Mouse (Mus musculus): ENCODE results near the gene 1810049J17Rik. TPM values are rescaled to one million over a fixed set of nuclear protein-coding genes. Genes with fewer than 3 reads are reported as not detected.
A peak's percentile ranks its signal among the peaks of the same experiment; 100 is the strongest.

1810049J17Rik gene
- polyA plus RNA-seq, 1 experiment from 2014 or later = not detected

DNA sequence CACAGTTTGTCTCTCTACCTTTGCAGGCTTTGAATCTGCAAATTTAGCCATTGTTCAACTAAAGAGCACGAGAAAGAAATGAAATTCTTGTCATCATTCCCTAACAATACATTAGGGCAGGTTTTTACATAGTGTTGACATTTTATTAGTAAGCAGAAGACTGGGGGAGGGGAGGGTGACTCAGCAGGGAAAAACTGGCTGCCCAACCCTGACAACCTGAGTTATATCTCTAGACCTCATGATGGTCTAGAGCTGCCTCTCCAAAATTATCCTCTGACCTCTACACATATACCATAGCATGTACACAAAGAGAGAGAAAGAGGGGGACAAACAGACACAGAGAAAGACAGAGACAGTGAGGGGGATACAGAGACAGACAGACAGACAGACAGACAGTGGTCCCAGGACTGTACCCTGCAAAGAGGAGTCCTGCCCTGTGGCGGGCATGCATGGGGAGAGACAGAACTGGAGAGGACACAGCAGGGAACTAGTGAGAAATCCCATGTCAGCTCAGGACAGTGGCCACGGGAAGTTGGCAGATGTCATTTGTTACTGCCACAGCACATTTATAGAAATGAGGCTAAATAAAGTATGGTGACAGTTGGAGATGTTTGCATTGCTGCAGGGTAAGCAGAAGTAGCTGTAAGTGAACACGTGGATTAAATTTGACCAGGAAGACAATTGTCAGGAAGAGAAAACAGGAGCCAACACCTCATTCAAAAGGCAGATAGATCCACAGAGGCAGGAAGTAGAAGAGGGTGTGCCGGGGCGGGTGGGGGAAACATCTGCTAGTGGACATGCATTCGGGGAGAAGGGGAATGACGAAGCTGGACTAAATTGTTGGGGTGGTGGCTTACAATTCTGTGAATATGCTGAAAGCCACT is 15.3 kb downstream of the 1810049J17Rik start:
- Histone ChIP-seq H3K27me3 (0 out of 2 replicates have a peak, but pooled peaks cover 2% of the 10 kb centered on the region), H3K4me1 (no peaks in the 10 kb centered on the region), H3K4me3 (no peak overlapping the region), H3K4me2 (no peak overlapping the region), H3K27ac (no peak overlapping the region), H3K9me3 (no peaks in the 10 kb centered on the region), H3K9ac (no peak overlapping the region), H3K36me3 (no peaks in the 10 kb centered on the region)
- WGBS = 54% methylated on average over 8 of the region's 8 CpGs
- ATAC-seq (ENCODE audit: insufficient number of reproducible peaks, insufficient read depth, low FRiP score, low TSS enrichment, low read depth) = no peak

DNA sequence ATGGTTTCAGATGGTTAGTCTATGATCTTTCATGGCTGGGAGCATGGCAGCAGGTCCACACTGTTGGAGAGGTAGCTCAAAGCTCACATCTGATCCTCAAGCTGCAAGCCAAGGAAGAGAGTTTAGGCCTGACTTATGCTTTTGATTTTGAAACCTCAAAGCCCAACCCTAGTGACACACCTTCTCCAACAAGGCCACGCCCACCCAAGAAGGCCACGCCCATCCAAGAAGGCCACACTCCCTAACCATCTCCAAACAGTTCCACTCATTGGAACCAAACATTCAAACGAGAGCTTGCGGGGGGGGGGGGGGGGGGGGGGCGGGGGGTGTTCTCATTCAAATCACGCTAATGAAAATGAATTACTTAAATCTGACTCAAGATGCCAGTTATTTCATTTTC is 19.9 kb downstream of the 1810049J17Rik start:
- Histone ChIP-seq H3K9ac (no peak overlapping the region), H3K9me3 (no peaks in the 10 kb centered on the region)
- 62% methylated on average over 5 of the region's 6 CpGs for WGBS

DNA sequence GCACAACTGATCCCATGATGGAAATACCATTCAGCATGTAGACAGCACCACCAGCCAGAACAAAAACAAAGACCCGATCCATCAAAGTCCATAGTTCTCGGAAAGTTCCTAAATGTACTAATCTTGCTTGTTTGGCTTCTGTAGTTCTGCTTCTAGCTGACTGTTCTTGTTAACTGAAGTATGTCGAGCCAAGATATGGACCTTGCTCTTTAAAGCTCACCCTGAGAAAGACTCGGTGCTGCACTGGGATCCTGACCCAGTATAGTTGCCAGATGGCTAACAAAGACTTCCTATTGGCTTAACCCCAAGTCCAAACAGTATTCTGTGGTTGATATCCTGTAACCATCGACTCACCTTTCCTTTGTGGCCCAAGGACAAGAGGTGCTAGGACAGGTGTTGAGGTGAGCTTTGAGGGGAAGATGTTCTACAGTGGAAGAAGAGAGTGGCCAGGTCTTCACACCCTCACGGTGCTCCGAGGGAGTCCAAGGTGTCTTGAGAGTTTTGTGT is 23.4 kb downstream of the 1810049J17Rik start:
- Histone ChIP-seq H3K27ac (no peak overlapping the region), H3K9me3 (no peaks in the 10 kb centered on the region), H3K4me1 (no peaks in the 10 kb centered on the region), H3K27me3 (no peaks in the 10 kb centered on the region), H3K4me3 (no peak overlapping the region), H3K9ac (no peak overlapping the region), H3K4me2 (no peak overlapping the region), H3K36me3 (no peaks in the 10 kb centered on the region)
- no peak for ATAC-seq (ENCODE audit: insufficient number of reproducible peaks, insufficient read depth, low FRiP score, low TSS enrichment, low read depth)
- 80% methylated on average over 7 of the region's 7 CpGs for WGBS

More for the DNA sequence above, 19.9 kb downstream of the 1810049J17Rik start:
- Histone ChIP-seq H3K36me3 (no peaks in the 10 kb centered on the region), H3K4me3 (no peak overlapping the region), H3K4me2 (no peak overlapping the region), H3K4me1 (no peaks in the 10 kb centered on the region), H3K27ac (no peak overlapping the region), H3K27me3 (no peaks in the 10 kb centered on the region)
- no peak for ATAC-seq (ENCODE audit: insufficient number of reproducible peaks, insufficient read depth, low FRiP score, low TSS enrichment, low read depth)

DNA sequence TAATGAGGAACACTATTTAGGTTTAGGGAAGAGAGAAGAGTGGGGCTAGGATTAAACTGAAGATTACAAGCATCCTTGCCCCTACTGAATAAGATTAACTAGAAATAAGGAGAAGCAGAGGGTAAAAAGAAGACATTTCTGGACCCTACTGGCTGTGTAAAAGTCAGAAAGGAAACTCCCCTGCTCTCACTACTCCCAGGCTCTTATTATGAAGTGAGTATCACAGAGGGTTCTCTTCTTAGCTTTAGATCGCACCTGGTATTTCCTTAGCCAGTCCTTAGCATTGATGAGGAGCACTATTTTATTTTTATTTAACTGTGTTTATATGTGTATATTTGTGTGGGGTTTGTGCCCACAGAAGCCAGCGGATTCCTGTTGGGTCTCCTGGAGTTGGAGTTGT is 25.5 kb downstream of the 1810049J17Rik start:
- no peak overlapping the region for H3K4me2 ChIP-seq
- no peak overlapping the region for H3K4me3 ChIP-seq
- ATAC-seq (ENCODE audit: insufficient number of reproducible peaks, insufficient read depth, low FRiP score, low TSS enrichment, low read depth) = no peak
- H3K9me3 ChIP-seq = no peaks in the 10 kb centered on the region
- H3K4me1 ChIP-seq = no peaks in the 10 kb centered on the region
- no peak overlapping the region for H3K27ac ChIP-seq
- WGBS = 62% methylated on average over 2 of the region's 2 CpGs
- no peaks in the 10 kb centered on the region for H3K27me3 ChIP-seq
- H3K9ac ChIP-seq = no peak overlapping the region
- H3K36me3 ChIP-seq = no peaks in the 10 kb centered on the region

- 92% methylated on average over 2 of the region's 2 CpGs for whole genome bisulfite sequencing
- ATAC-seq (ENCODE audit: insufficient number of reproducible peaks, insufficient read depth, low FRiP score, low TSS enrichment, low read depth) = no peak
- H3K27ac ChIP-seq = no peak overlapping the region
These were observed 29.9 kb downstream of the 1810049J17Rik start for GRCm38 (mm10) chr15:12291757-12292156.

GRCm38 (mm10) chr15:12290330-12290729 is 31.4 kb downstream of the 1810049J17Rik start:
- H3K27me3 ChIP-seq = no peaks in the 10 kb centered on the region
- H3K9me3 ChIP-seq = no peaks in the 10 kb centered on the region
- no peak for ATAC-seq (ENCODE audit: insufficient number of reproducible peaks, insufficient read depth, low FRiP score, low TSS enrichment, low read depth)
- no peak overlapping the region for H3K4me3 ChIP-seq
- H3K27ac ChIP-seq = no peak overlapping the region
- 82% methylated on average over 7 of the region's 7 CpGs for WGBS
- no peaks in the 10 kb centered on the region for H3K4me1 ChIP-seq
- no peak overlapping the region for H3K4me2 ChIP-seq
- no peak overlapping the region for H3K9ac ChIP-seq
- H3K36me3 ChIP-seq = no peaks in the 10 kb centered on the region

More at GRCm38 (mm10) chr15:12291757-12292156, 29.9 kb downstream of the 1810049J17Rik start:
- Histone ChIP-seq H3K4me3 (no peak overlapping the region), H3K9ac (no peak overlapping the region), H3K4me1 (no peaks in the 10 kb centered on the region), H3K9me3 (no peaks in the 10 kb centered on the region), H3K27me3 (no peaks in the 10 kb centered on the region), H3K4me2 (no peak overlapping the region), H3K36me3 (no peaks in the 10 kb centered on the region)

GRCm38 (mm10) chr15:12285535-12285809 is 36.2 kb downstream of the 1810049J17Rik start:
- H3K27ac ChIP-seq = peak overlapping the region; percentile 33; the same call in 1 of the 2 replicates
- no peak overlapping the region for H3K4me3 ChIP-seq
- H3K4me2 ChIP-seq = no peak overlapping the region
- H3K9ac ChIP-seq = no peak overlapping the region
- H3K36me3 ChIP-seq = no peaks in the 10 kb centered on the region
- H3K4me1 ChIP-seq = peaks cover 4% of the 10 kb centered on the region; the same call in 1 of the 2 replicates
- ATAC-seq (ENCODE audit: insufficient number of reproducible peaks, insufficient read depth, low FRiP score, low TSS enrichment, low read depth) = no peak
- H3K9me3 ChIP-seq = no peaks in the 10 kb centered on the region
- 74% methylated on average over 5 of the region's 5 CpGs for WGBS
- H3K27me3 ChIP-seq = no peaks in the 10 kb centered on the region

- no peak overlapping the region for H3K4me3 ChIP-seq
- H3K27ac ChIP-seq = peak overlapping the region; percentile 22; the same call in 1 of the 2 replicates
- H3K4me1 ChIP-seq = peaks cover 4% of the 10 kb centered on the region; the same call in 1 of the 2 replicates
- H3K9ac ChIP-seq = no peak overlapping the region
- peak; percentile 65 for ATAC-seq (ENCODE audit: insufficient number of reproducible peaks, insufficient read depth, low FRiP score, low TSS enrichment, low read depth)
- WGBS = 71% methylated on average over 6 of the region's 6 CpGs
- no peaks in the 10 kb centered on the region for H3K9me3 ChIP-seq
- no peaks in the 10 kb centered on the region for H3K36me3 ChIP-seq
- no peak overlapping the region for H3K4me2 ChIP-seq
- H3K27me3 ChIP-seq = no peaks in the 10 kb centered on the region
These were observed 36.7 kb downstream of the 1810049J17Rik start for GRCm38 (mm10) chr15:12284794-12285534.

GRCm38 (mm10) chr15:12279816-12280215 is 41.9 kb downstream of the 1810049J17Rik start:
- no peak overlapping the region for H3K9ac ChIP-seq
- H3K27ac ChIP-seq = no peak overlapping the region
- no peak for ATAC-seq (ENCODE audit: insufficient number of reproducible peaks, insufficient read depth, low FRiP score, low TSS enrichment, low read depth)
- WGBS = 90% methylated on average over 1 of the region's 1 CpGs
- 0 out of 2 replicates have a peak, but pooled peaks cover 2% of the 10 kb centered on the region for H3K9me3 ChIP-seq
- peaks cover 4% of the 10 kb centered on the region; the same call in 1 of the 2 replicates for H3K4me1 ChIP-seq
- no peak overlapping the region for H3K4me2 ChIP-seq
- H3K36me3 ChIP-seq = no peaks in the 10 kb centered on the region
- no peaks in the 10 kb centered on the region for H3K27me3 ChIP-seq
- H3K4me3 ChIP-seq = no peak overlapping the region

DNA sequence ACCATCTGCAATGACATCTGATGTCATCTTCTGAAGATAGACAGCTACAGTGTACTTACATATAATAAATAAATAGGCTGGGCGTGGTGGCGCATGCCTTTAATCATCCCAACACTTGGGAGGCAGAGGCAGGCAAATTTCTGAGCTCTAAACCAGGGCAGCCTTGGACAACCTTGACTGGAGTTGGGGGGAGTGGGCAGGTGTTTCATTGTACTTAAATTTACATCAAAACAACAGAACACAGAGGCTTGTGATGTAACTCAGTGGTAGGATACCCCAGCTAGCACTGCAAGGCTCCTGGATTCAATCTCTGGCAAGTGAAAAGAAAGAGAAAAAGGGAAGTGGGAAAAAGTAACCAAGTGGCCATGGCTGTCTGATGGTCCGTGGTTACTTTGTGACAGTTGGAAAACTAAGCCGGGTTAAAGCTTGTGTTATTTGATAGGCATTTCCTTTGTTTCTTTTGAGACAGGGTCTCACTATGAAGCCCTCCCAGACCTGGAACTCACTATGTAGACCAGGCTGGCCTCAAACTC is 46.5 kb downstream of the 1810049J17Rik start:
- no peaks in the 10 kb centered on the region for H3K4me1 ChIP-seq
- 0 out of 2 replicates have a peak, but pooled peaks cover 4% of the 10 kb centered on the region for H3K9me3 ChIP-seq
- no peak overlapping the region for H3K4me2 ChIP-seq
- no peak for ATAC-seq (ENCODE audit: insufficient number of reproducible peaks, insufficient read depth, low FRiP score, low TSS enrichment, low read depth)
- H3K4me3 ChIP-seq = no peak overlapping the region
- no peaks in the 10 kb centered on the region for H3K27me3 ChIP-seq
- no peak overlapping the region for H3K9ac ChIP-seq
- no peak overlapping the region for H3K27ac ChIP-seq
- H3K36me3 ChIP-seq = peaks cover 11% of the 10 kb centered on the region
- 86% methylated on average over 4 of the region's 4 CpGs for WGBS

GRCm38 (mm10) chr15:12274053-12274769 is 47.5 kb downstream of the 1810049J17Rik start:
- 63% methylated on average over 4 of the region's 4 CpGs for WGBS
- Histone ChIP-seq H3K4me2 (no peak overlapping the region), H3K27ac (no peak overlapping the region), H3K9me3 (0 out of 2 replicates have a peak, but pooled peaks cover 4% of the 10 kb centered on the region), H3K4me3 (no peak overlapping the region), H3K36me3 (peaks cover 21% of the 10 kb centered on the region), H3K27me3 (no peaks in the 10 kb centered on the region), H3K9ac (no peak overlapping the region), H3K4me1 (no peaks in the 10 kb centered on the region)
- no peak for ATAC-seq (ENCODE audit: insufficient number of reproducible peaks, insufficient read depth, low FRiP score, low TSS enrichment, low read depth)

All from embryonic facial prominence, embryonic 13.5 days (tissue).